Comparison of ENCODE assay signal across 9 mouse cellular contexts in the genomic region with DNA sequence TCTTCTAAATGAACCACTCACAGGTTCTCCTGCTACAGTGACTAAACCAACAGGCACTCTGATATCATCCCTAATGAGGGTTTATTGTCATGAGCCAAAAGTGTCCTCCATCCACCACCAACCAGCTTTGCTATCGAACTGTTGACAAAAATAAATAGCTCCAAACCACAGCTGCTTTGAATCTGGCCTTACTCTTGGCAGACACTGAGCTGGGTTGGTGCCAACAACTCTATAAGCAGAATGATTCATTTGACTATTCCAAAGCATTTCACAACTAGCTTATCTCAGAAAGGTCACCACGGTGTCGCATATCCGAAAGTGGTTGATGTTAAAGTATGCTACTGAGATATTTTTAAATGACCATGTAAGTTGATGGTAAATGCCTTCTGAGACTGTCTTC.
DNase-seq lines count a peak whose midpoint lies in the region; ATAC-seq and TF ChIP-seq lines count a peak whose summit lies in the region.
"Had no signal": no experiment of that assay in that cellular context is flagged by ENCODE, and none has a peak within 500 bp of the region (broad histone marks: within the 10 kb centered on the region; RNA-seq: fewer than 3 reads in every experiment).

No protein-coding gene starts in this region.

- no peak overlapping the region for H3K4me3 ChIP-seq in embryonic facial prominence, embryonic 14.5 days (ENCODE audit: low read depth, low read length)
- no peak overlapping the region for H3K4me3 ChIP-seq in embryonic facial prominence, embryonic 10.5 days
- no peak overlapping the region for H3K4me3 ChIP-seq in C2C12 (ENCODE audit: insufficient read depth, poor library complexity, severe bottlenecking)
- H3K4me3 ChIP-seq in heart, embryonic 13.5 days: no peak overlapping the region

- peak; percentile 83 for DNase-seq in embryonic facial prominence, embryonic 14.5 days (ENCODE audit: low spot score)
- no peak for DNase-seq in embryonic facial prominence, embryonic 10.5 days (ENCODE audit: low spot score)
- peak; percentile 16 to 19 for DNase-seq in layer of hippocampus, postnatal 14 days (ENCODE audit: low spot score in 2 of 2)
- peak; percentile 34 to 59 for DNase-seq in right cerebral cortex, adult 2 months (ENCODE audit: low spot score in 2 of 2)
- DNase-seq in thymus, postnatal 0 days (ENCODE audit: low spot score): no peak
- no peak for DNase-seq in cerebellum, adult 8-10 months

- WGBS in embryonic facial prominence, embryonic 14.5 days: 54% methylated on average over 4 of the region's 4 CpGs
- WGBS in embryonic facial prominence, embryonic 10.5 days: 91% methylated on average over 4 of the region's 4 CpGs
- 16% methylated on average over 4 of the region's 4 CpGs for WGBS in heart, embryonic 13.5 days

- H3K9ac ChIP-seq in embryonic facial prominence, embryonic 14.5 days (ENCODE audit: low read depth, low read length): no peak overlapping the region
- no peak overlapping the region for H3K9ac ChIP-seq in heart, embryonic 13.5 days

- no peak overlapping the region for H3K27ac ChIP-seq in embryonic facial prominence, embryonic 14.5 days (replicated peaks; ENCODE audit: low read depth, low read length)
- no peak overlapping the region for H3K27ac ChIP-seq in embryonic facial prominence, embryonic 10.5 days (replicated peaks)
- peak overlapping the region; percentile 84 for H3K27ac ChIP-seq in heart, embryonic 13.5 days (replicated peaks)

- no peaks in the 10 kb centered on the region for H3K27me3 ChIP-seq in embryonic facial prominence, embryonic 14.5 days (replicated peaks; ENCODE audit: control insufficient read depth, insufficient read depth, low read length)
- H3K27me3 ChIP-seq in embryonic facial prominence, embryonic 10.5 days (replicated peaks; ENCODE audit: low read depth, poor library complexity, severe bottlenecking): no peaks in the 10 kb centered on the region
- no peaks in the 10 kb centered on the region for H3K27me3 ChIP-seq in C2C12 (ENCODE audit: control insufficient read depth, insufficient read depth, insufficient read length)
- no peaks in the 10 kb centered on the region for H3K27me3 ChIP-seq in heart, embryonic 13.5 days (replicated peaks)
- H3K27me3 ChIP-seq: CH12.LX had no signal

- ATAC-seq in embryonic facial prominence, embryonic 14.5 days (ENCODE audit: low read depth): no peak
- peak; percentile 63; the same call in 1 of the 2 replicates for ATAC-seq in heart, embryonic 13.5 days (ENCODE audit: extremely low read depth, insufficient number of reproducible peaks, low FRiP score, low TSS enrichment)

- no peak overlapping the region for H3K4me2 ChIP-seq in embryonic facial prominence, embryonic 14.5 days (ENCODE audit: low read depth, low read length)
- peak overlapping the region; percentile 30; the same call in 1 of the 2 replicates for H3K4me2 ChIP-seq in heart, embryonic 13.5 days

- no peaks in the 10 kb centered on the region for H3K79me2 ChIP-seq in C2C12 (ENCODE audit: control insufficient read depth, insufficient read depth)

- no peaks in the 10 kb centered on the region for H3K4me1 ChIP-seq in embryonic facial prominence, embryonic 14.5 days (ENCODE audit: control insufficient read depth, insufficient read depth, low read length)
- no peaks in the 10 kb centered on the region for H3K4me1 ChIP-seq in embryonic facial prominence, embryonic 10.5 days
- H3K4me1 ChIP-seq in heart, embryonic 13.5 days: peaks cover 24% of the 10 kb centered on the region

- H3K79me3 ChIP-seq in C2C12 (ENCODE audit: low read depth): no peaks in the 10 kb centered on the region

- H3K36me3 ChIP-seq in embryonic facial prominence, embryonic 14.5 days (ENCODE audit: control insufficient read depth, insufficient read depth, low read length): no peaks in the 10 kb centered on the region
- no peaks in the 10 kb centered on the region for H3K36me3 ChIP-seq in embryonic facial prominence, embryonic 10.5 days (replicated peaks)
- H3K36me3 ChIP-seq in C2C12 (ENCODE audit: control insufficient read depth, insufficient read depth): no peaks in the 10 kb centered on the region
- H3K36me3 ChIP-seq in heart, embryonic 13.5 days: no peaks in the 10 kb centered on the region

- H3ac ChIP-seq in C2C12 (ENCODE audit: control insufficient read depth, insufficient read length, low read depth): no peak overlapping the region

- TF ChIP-seq CTCF in C2C12 (IDR thresholded peaks at IDR 0.05; ENCODE audit: control insufficient read depth, insufficient read depth, insufficient read length): no peak

- no peaks in the 10 kb centered on the region for H3K9me3 ChIP-seq in embryonic facial prominence, embryonic 14.5 days (ENCODE audit: control insufficient read depth, low read length)
- no peaks in the 10 kb centered on the region for H3K9me3 ChIP-seq in embryonic facial prominence, embryonic 10.5 days
- H3K9me3 ChIP-seq in heart, embryonic 13.5 days: no peaks in the 10 kb centered on the region

TF ChIP-seq in C2C12, 6 proteins besides CTCF, POLR2A, EP300 and RAD21:
- no peak for TF ChIP-seq MAX (IDR thresholded peaks at IDR 0.05)
- TF ChIP-seq CEBPB (IDR thresholded peaks at IDR 0.05; ENCODE audit: low read depth): peak; percentile 94
- no peak for TF ChIP-seq MYOD1 (IDR thresholded peaks at IDR 0.05; ENCODE audit: control insufficient read depth, insufficient read length, low read depth)

Comparison
In these comparisons a context has a peak if more than half of its experiments do, and no peak if none do; other contexts are left out.
1. DNase-seq: peak in embryonic facial prominence, embryonic 14.5 days (single experiment), layer of hippocampus, postnatal 14 days (2 of 2) and right cerebral cortex, adult 2 months (2 of 2); none in embryonic facial prominence, embryonic 10.5 days (single experiment), thymus, postnatal 0 days (single experiment) and cerebellum, adult 8-10 months (single experiment).